Mouse (Mus musculus) neural tube, embryonic 14.5 days (tissue): ENCODE data around the gene Ell2. TPM values are rescaled to one million over a fixed set of nuclear protein-coding genes. Genes with fewer than 3 reads are reported as not detected.
A peak's percentile ranks its signal among the peaks of the same experiment; 100 is the strongest.

Source experiments
- ATAC-seq: fragments of 200-750 bp; cut with Nextera tagmentation; 2 replicates; pipeline ENCODE4 v1.8.0; 2017; ENCODE audit warnings: low read depth, mild to moderate bottlenecking, moderate TSS enrichment, moderate library complexity
- H3K27ac ChIP-seq: fragments of 300-500 bp; sonication (generic); 2 replicates; pipeline ENCODE4 v1.5.1; 2014; ENCODE audit warnings: low read depth, mild to moderate bottlenecking, control low read depth, low read length, moderate library complexity, mixed read lengths
- H3K27me3 ChIP-seq: fragments of 300-500 bp; sonication (generic); 2 replicates; pipeline ENCODE4 v1.6.1; 2014; ENCODE audit warnings: low read length; ENCODE audit not compliant: control insufficient read depth, insufficient read depth
- H3K36me3 ChIP-seq: fragments of 300-500 bp; sonication (generic); 2 replicates; pipeline ENCODE4 v1.6.1; 2014; ENCODE audit warnings: low read length, mixed read lengths; ENCODE audit not compliant: control insufficient read depth, insufficient read depth
- H3K4me1 ChIP-seq: fragments of 300-500 bp; sonication (generic); 2 replicates; pipeline ENCODE4 v1.6.1; 2014; ENCODE audit warnings: low read length; ENCODE audit not compliant: control insufficient read depth, insufficient read depth
- H3K4me2 ChIP-seq: fragments of 300-500 bp; sonication (generic); 2 replicates; pipeline ENCODE4 v1.6.1; 2014; ENCODE audit warnings: mild to moderate bottlenecking, low read depth, low read length, control low read depth
- H3K4me3 ChIP-seq: fragments of 300-500 bp; sonication (generic); 2 replicates; pipeline ENCODE4 v1.5.1; 2014; ENCODE audit warnings: low read depth, low read length, control low read depth, mixed read lengths
- H3K9ac ChIP-seq: fragments of 300-500 bp; sonication (generic); replicated peaks from 2 replicates; pipeline ENCODE4 v1.6.1; 2014; ENCODE audit warnings: low read depth, mild to moderate bottlenecking, control low read depth, low read length, mixed read lengths
- H3K9me3 ChIP-seq: fragments of 300-500 bp; sonication (generic); 2 replicates; pipeline ENCODE4 v1.6.1; 2016; ENCODE audit warnings: low read length; ENCODE audit not compliant: control insufficient read depth
- WGBS: fragments of 180-500 bp; shearing (Covaris S2); extraction: QIAGEN DNeasy Blood & Tissue Kit; methylation state at CpG from one replicate; pipeline ENCODE4 v1.1.7; 2014; 5-methylcytosine and 5-hydroxymethylcytosine counted together
- polyA plus RNA-seq: library from polyadenylated mRNA; unstranded; fragments of >200 nt; fragmentation: Nextera tagmentation; extraction: Ambion mirVana; gene quantifications from 2 replicates; pipeline ENCODE4 v1.2.1, GENCODE M21; 2014

The Ell2 gene
- polyA plus RNA-seq, 1 experiment from 2014 or later = 2.0 TPM

- H3K9ac ChIP-seq = no peak overlapping the region
- H3K27ac ChIP-seq = no peak overlapping the region
- H3K4me2 ChIP-seq = no peak overlapping the region
- no peaks in the 10 kb centered on the region for H3K27me3 ChIP-seq
- H3K9me3 ChIP-seq = no peaks in the 10 kb centered on the region
- 94% methylated on average over 5 of the region's 5 CpGs for WGBS
- no peak overlapping the region for H3K4me3 ChIP-seq
- peak; percentile 65; the same call in 1 of the 2 replicates for ATAC-seq
- no peaks in the 10 kb centered on the region for H3K36me3 ChIP-seq
- no peaks in the 10 kb centered on the region for H3K4me1 ChIP-seq
Observed at GRCm38 (mm10) chr13:75752216-75752938, 45.8 kb downstream of the Ell2 start.

DNA sequence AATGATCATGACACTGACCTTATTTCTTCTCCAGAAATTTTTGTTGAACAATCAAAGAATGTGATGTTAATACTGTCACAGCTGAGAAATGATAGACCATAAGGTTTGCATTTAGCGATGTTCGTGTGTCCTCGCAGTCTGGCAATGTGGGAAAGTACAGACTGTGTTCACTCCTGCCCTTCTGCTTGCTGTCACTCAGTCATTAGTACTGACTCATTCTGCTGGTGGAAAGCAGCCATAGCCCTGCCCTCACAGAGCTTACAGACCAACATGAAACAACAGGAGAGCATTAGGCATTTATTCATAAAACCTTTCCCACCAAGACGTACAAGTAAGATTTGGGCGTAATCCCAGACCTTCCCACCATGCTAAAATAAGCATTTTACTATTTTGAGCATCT lies 47.8 kb downstream of the Ell2 start:
- no peaks in the 10 kb centered on the region for H3K36me3 ChIP-seq
- no peak overlapping the region for H3K27ac ChIP-seq
- WGBS = 92% methylated on average over 5 of the region's 5 CpGs
- no peak overlapping the region for H3K9ac ChIP-seq
- H3K4me1 ChIP-seq = no peaks in the 10 kb centered on the region
- H3K9me3 ChIP-seq = no peaks in the 10 kb centered on the region
- no peak overlapping the region for H3K4me3 ChIP-seq
- no peak for ATAC-seq
- H3K27me3 ChIP-seq = no peaks in the 10 kb centered on the region
- no peak overlapping the region for H3K4me2 ChIP-seq

- no peaks in the 10 kb centered on the region for H3K36me3 ChIP-seq
Observed at GRCm38 (mm10) chr13:75760859-75761548, 54.4 kb downstream of the Ell2 start.

GRCm38 (mm10) chr13:75762759-75763158 lies 56.2 kb downstream of the Ell2 start:
- no peaks in the 10 kb centered on the region for H3K4me1 ChIP-seq
- no peak overlapping the region for H3K4me3 ChIP-seq
- ATAC-seq = no peak
- H3K27me3 ChIP-seq = no peaks in the 10 kb centered on the region
- H3K4me2 ChIP-seq = no peak overlapping the region
- no peaks in the 10 kb centered on the region for H3K36me3 ChIP-seq
- no peak overlapping the region for H3K27ac ChIP-seq
- 94% methylated on average over 4 of the region's 4 CpGs for WGBS
- no peaks in the 10 kb centered on the region for H3K9me3 ChIP-seq
- H3K9ac ChIP-seq = no peak overlapping the region

More at GRCm38 (mm10) chr13:75760859-75761548, 54.4 kb downstream of the Ell2 start:
- no peak overlapping the region for H3K27ac ChIP-seq
- H3K27me3 ChIP-seq = no peaks in the 10 kb centered on the region
- no peak overlapping the region for H3K4me2 ChIP-seq
- WGBS = 93% methylated on average over 4 of the region's 4 CpGs
- H3K4me1 ChIP-seq = no peaks in the 10 kb centered on the region
- no peak for ATAC-seq
- no peak overlapping the region for H3K4me3 ChIP-seq
- H3K9me3 ChIP-seq = no peaks in the 10 kb centered on the region
- no peak overlapping the region for H3K9ac ChIP-seq

GRCm38 (mm10) chr13:75763280-75763679 lies 56.7 kb downstream of the Ell2 start:
- ATAC-seq = no peak
- no peaks in the 10 kb centered on the region for H3K36me3 ChIP-seq
- H3K9ac ChIP-seq = no peak overlapping the region
- no peak overlapping the region for H3K4me3 ChIP-seq
- WGBS = 55% methylated on average over 3 of the region's 3 CpGs
- no peak overlapping the region for H3K4me2 ChIP-seq
- H3K4me1 ChIP-seq = no peaks in the 10 kb centered on the region
- no peaks in the 10 kb centered on the region for H3K27me3 ChIP-seq
- H3K9me3 ChIP-seq = no peaks in the 10 kb centered on the region
- no peak overlapping the region for H3K27ac ChIP-seq

- H3K27ac ChIP-seq = no peak overlapping the region
- ATAC-seq = no peak
- 2% methylated on average over 1 of the region's 1 CpGs for WGBS
- H3K9ac ChIP-seq = no peak overlapping the region
- H3K4me2 ChIP-seq = no peak overlapping the region
- no peak overlapping the region for H3K4me3 ChIP-seq
- H3K4me1 ChIP-seq = no peaks in the 10 kb centered on the region
- no peaks in the 10 kb centered on the region for H3K36me3 ChIP-seq
- no peaks in the 10 kb centered on the region for H3K27me3 ChIP-seq
- H3K9me3 ChIP-seq = no peaks in the 10 kb centered on the region
Observed at GRCm38 (mm10) chr13:75765742-75766141, 59.2 kb downstream of the Ell2 start.

DNA sequence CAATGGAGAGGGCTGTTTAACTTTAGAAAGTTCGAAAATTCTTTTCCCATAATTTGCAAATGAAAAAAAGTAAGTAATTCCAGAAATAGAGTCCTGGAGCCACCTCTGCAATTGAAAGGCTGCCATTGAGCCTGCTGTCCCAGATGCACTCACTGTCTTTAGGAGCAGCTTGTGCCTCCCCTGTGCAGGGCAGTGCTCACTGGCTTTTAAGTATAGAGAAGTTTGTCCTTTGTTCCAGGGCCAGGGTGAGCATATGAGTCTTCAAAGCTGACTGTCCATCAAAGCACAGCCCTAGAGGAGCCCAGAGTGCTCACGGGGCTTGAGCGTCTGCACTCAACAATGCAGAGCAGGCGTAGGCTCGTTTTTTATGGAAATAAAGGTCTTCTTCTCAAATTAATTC lies 59.7 kb downstream of the Ell2 start:
- H3K4me2 ChIP-seq = no peak overlapping the region
- no peak overlapping the region for H3K9ac ChIP-seq
- H3K27me3 ChIP-seq = no peaks in the 10 kb centered on the region
- H3K4me3 ChIP-seq = no peak overlapping the region
- H3K36me3 ChIP-seq = no peaks in the 10 kb centered on the region
- H3K4me1 ChIP-seq = no peaks in the 10 kb centered on the region
- ATAC-seq = no peak
- H3K27ac ChIP-seq = no peak overlapping the region
- WGBS = 11% methylated on average over 5 of the region's 5 CpGs
- no peaks in the 10 kb centered on the region for H3K9me3 ChIP-seq

- H3K4me1 ChIP-seq = no peaks in the 10 kb centered on the region
- no peak for ATAC-seq
- H3K9ac ChIP-seq = no peak overlapping the region
- no peak overlapping the region for H3K4me2 ChIP-seq
- H3K9me3 ChIP-seq = no peaks in the 10 kb centered on the region
- no peaks in the 10 kb centered on the region for H3K27me3 ChIP-seq
- WGBS = 73% methylated on average over 2 of the region's 2 CpGs
- no peaks in the 10 kb centered on the region for H3K36me3 ChIP-seq
- H3K4me3 ChIP-seq = no peak overlapping the region
- no peak overlapping the region for H3K27ac ChIP-seq
Observed at GRCm38 (mm10) chr13:75766967-75767366, 60.4 kb downstream of the Ell2 start.

GRCm38 (mm10) chr13:75770744-75771143 lies 64.2 kb downstream of the Ell2 start:
- Histone ChIP-seq H3K9ac (no peak overlapping the region), H3K9me3 (no peaks in the 10 kb centered on the region), H3K4me2 (no peak overlapping the region), H3K4me1 (no peaks in the 10 kb centered on the region), H3K4me3 (no peak overlapping the region), H3K27me3 (no peaks in the 10 kb centered on the region), H3K36me3 (no peaks in the 10 kb centered on the region), H3K27ac (no peak overlapping the region)
- no peak for ATAC-seq
- over 99% methylated on average over 2 of the region's 2 CpGs for WGBS
